Mouse (Mus musculus) ES-E14 (cell line): ENCODE measurements at regions not wholly inside any gene's neighbourhood (a gene's known extent, or its start where the extent isn't known, plus 50 kb on each side); places are given as distances from the start of the nearest gene placed in this dataset.

Experiments used
- CHD2 ChIP-seq: IDR thresholded peaks from 2 replicates; pipeline ENCODE4 v1.6.1; 2014; ENCODE audit warnings: mild to moderate bottlenecking, low read depth, low read length, inconsistent platforms
- ZC3H11A ChIP-seq: IDR thresholded peaks from 2 replicates; pipeline ENCODE4 v1.6.1; 2012; ENCODE audit warnings: low read depth, mild to moderate bottlenecking, inconsistent platforms, low read length, borderline replicate concordance
- ZNF384 ChIP-seq: IDR thresholded peaks from 2 replicates; pipeline ENCODE4 v1.6.1; 2012; ENCODE audit warnings: low read depth, low read length, inconsistent platforms

- TF ChIP-seq CHD2 (no peak), ZNF384 (no peak), ZC3H11A (no peak)
Measured at GRCm38 (mm10) chr13:52771518-52771917, 158.0 kb downstream of the Auh start.
